Mouse (Mus musculus) C2C12 (cell line): ENCODE measurements around the gene Ramp1.

Experiments used
- CEBPB ChIP-seq: IDR thresholded peaks from one replicate; pipeline ENCODE4 v1.6.1; 2011; ENCODE audit warnings: low read depth, mild to moderate bottlenecking, control low read depth, moderate library complexity
- CTCF ChIP-seq: IDR thresholded peaks from one replicate; pipeline ENCODE4 v1.5.1; 2011; ENCODE audit not compliant: control insufficient read depth, insufficient read depth, insufficient read length
- FOSL1 ChIP-seq: IDR thresholded peaks from one replicate; pipeline ENCODE4 v1.8.0; 2011; ENCODE audit warnings: mild to moderate bottlenecking, low read length; ENCODE audit not compliant: poor library complexity, insufficient read depth, severe bottlenecking
- MAX ChIP-seq: IDR thresholded peaks from one replicate; pipeline ENCODE4 v1.6.1; 2011; ENCODE audit warnings: mild to moderate bottlenecking, control low read depth
- MYOD1 ChIP-seq: IDR thresholded peaks from one replicate; pipeline ENCODE4 v1.6.1; 2011; ENCODE audit warnings: low read depth; ENCODE audit not compliant: control insufficient read depth, insufficient read length
- MYOG ChIP-seq: IDR thresholded peaks from one replicate; pipeline ENCODE4 v1.6.1; 2011; ENCODE audit not compliant: control insufficient read depth, insufficient read length; ENCODE audit errors: extremely low read depth
- USF1 ChIP-seq: IDR thresholded peaks from one replicate; pipeline ENCODE4 v1.6.1; 2011; ENCODE audit warnings: low read depth, mild to moderate bottlenecking, control low read depth, moderate library complexity

- no peak for TF ChIP-seq CTCF
- no peak for TF ChIP-seq USF1
- no peak for TF ChIP-seq CEBPB
- no peak for TF ChIP-seq MAX
- no peak for TF ChIP-seq MYOD1
- no peak for TF ChIP-seq MYOG
- no peak for TF ChIP-seq FOSL1
These were observed 92.6 kb downstream of the Ramp1 start for GRCm38 (mm10) chr1:91272260-91272659.
